Comparison of ENCODE assay signal across 32 mouse cellular contexts in the genomic region with DNA sequence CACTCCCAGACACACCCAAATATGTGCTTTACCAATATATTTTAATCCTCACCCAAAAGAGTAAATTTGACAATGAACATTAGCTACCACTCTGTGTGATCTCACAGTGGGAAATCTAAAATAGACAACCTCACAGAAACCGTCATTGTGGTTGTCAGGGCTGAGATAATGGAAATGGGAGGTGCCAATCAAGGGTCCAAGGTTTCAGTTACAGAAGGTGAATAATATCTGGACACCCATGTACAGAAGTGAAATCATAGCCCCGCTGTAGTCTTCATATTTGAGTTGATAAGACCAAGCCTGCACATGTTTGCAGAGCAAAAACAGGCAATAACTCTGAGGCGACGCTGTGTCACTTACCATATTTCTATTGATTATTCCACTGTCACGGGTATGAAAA.
"Had no signal": no experiment of that assay in that cellular context is flagged by ENCODE, and none has a peak within 500 bp of the region (broad histone marks: within the 10 kb centered on the region; RNA-seq: fewer than 3 reads in every experiment).

No protein-coding gene starts in this region.

- H3K27me3 ChIP-seq: heart, embryonic 12.5 days; heart, embryonic 13.5 days; heart, embryonic 15.5 days; hindbrain, embryonic 12.5 days; hindbrain, embryonic 13.5 days; hindbrain, embryonic 15.5 days; intestine, embryonic 15.5 days; kidney, embryonic 15.5 days had no signal

- H3K4me1 ChIP-seq: heart, embryonic 10.5 days; heart, embryonic 12.5 days; heart, embryonic 13.5 days; heart, embryonic 15.5 days; hindbrain, embryonic 10.5 days; hindbrain, embryonic 12.5 days; hindbrain, embryonic 13.5 days; hindbrain, embryonic 15.5 days; intestine, embryonic 15.5 days; kidney, embryonic 15.5 days had no signal

- H3K4me3 ChIP-seq: heart, embryonic 10.5 days; heart, embryonic 12.5 days; heart, embryonic 13.5 days; heart, embryonic 15.5 days; hindbrain, embryonic 10.5 days; hindbrain, embryonic 12.5 days; hindbrain, embryonic 13.5 days; hindbrain, embryonic 15.5 days; intestine, embryonic 15.5 days; kidney, embryonic 15.5 days; layer of hippocampus, adult 2 months; left cerebral cortex, adult 2 months had no signal

- H3K27ac ChIP-seq: heart, embryonic 10.5 days; heart, embryonic 13.5 days; heart, embryonic 15.5 days; hindbrain, embryonic 10.5 days; hindbrain, embryonic 12.5 days; hindbrain, embryonic 13.5 days; hindbrain, embryonic 14.5 days; hindbrain, embryonic 15.5 days; hindbrain, postnatal 0 days; intestine, embryonic 15.5 days; kidney, embryonic 15.5 days; kidney, postnatal 0 days; layer of hippocampus, adult 2 months; left cerebral cortex, adult 2 months had no signal

- H3K36me3 ChIP-seq: heart, embryonic 10.5 days; heart, embryonic 12.5 days; heart, embryonic 13.5 days; heart, embryonic 15.5 days; hindbrain, embryonic 10.5 days; hindbrain, embryonic 12.5 days; hindbrain, embryonic 13.5 days; hindbrain, embryonic 15.5 days; intestine, embryonic 15.5 days; kidney, embryonic 15.5 days had no signal

- H3K4me2 ChIP-seq: heart, embryonic 11.5 days; heart, embryonic 12.5 days; heart, embryonic 13.5 days; heart, embryonic 15.5 days; hindbrain, embryonic 12.5 days; hindbrain, embryonic 13.5 days; hindbrain, embryonic 14.5 days; hindbrain, embryonic 15.5 days; intestine, embryonic 15.5 days; kidney, embryonic 15.5 days had no signal

- DNase-seq: heart, postnatal 10 days; heart, postnatal 14 days; heart, postnatal 36 days; heart, postnatal 4 days; kidney, adult 11 months; kidney, adult 18-20 months; kidney, adult 2 months; kidney, adult 8-10 months; kidney, adult 9 months; kidney, postnatal 10 days; kidney, postnatal 14 days; kidney, postnatal 25 days; kidney, postnatal 36 days; kidney, postnatal 4 days; layer of hippocampus, adult 9-11 months; layer of hippocampus, postnatal 36 days had no signal

- H3K9me3 ChIP-seq: heart, embryonic 10.5 days; heart, embryonic 12.5 days; heart, embryonic 13.5 days; heart, embryonic 15.5 days; hindbrain, embryonic 10.5 days; hindbrain, embryonic 12.5 days; hindbrain, embryonic 13.5 days; hindbrain, embryonic 15.5 days; intestine, embryonic 15.5 days; kidney, embryonic 15.5 days had no signal

- H3K9ac ChIP-seq: heart, embryonic 12.5 days; heart, embryonic 13.5 days; heart, embryonic 15.5 days; hindbrain, embryonic 12.5 days; hindbrain, embryonic 13.5 days; hindbrain, embryonic 14.5 days; hindbrain, embryonic 15.5 days; intestine, embryonic 15.5 days; kidney, embryonic 15.5 days had no signal
